Mouse (Mus musculus) liver, postnatal 0 days (tissue): ENCODE data around the gene Gnas. TPM values are rescaled to one million over a fixed set of nuclear protein-coding genes. Genes with fewer than 3 reads are reported as not detected.

Experiments
- ATAC-seq: fragments of 200-750 bp; cut with Nextera tagmentation; 2 replicates; pipeline ENCODE4 v1.8.0; 2017; ENCODE audit warnings: mild to moderate bottlenecking, moderate library complexity
- DNase-seq: peaks from one replicate; pipeline ENCODE4 v3.0.0-alpha.2; 2016
- H3K27ac ChIP-seq: fragments of 300-500 bp; sonication (generic); 2 replicates; pipeline ENCODE4 v1.5.1; 2014; ENCODE audit warnings: antibody characterized with exemption, moderate library complexity, mild to moderate bottlenecking, low read depth
- H3K27me3 ChIP-seq: fragments of 300-500 bp; sonication (generic); 2 replicates; pipeline ENCODE4 v1.6.1; 2014; ENCODE audit warnings: low read length, control low read depth, mixed read lengths; ENCODE audit not compliant: insufficient read depth
- H3K36me3 ChIP-seq: fragments of 300-500 bp; sonication (generic); replicated peaks from 2 replicates; pipeline ENCODE4 v1.6.1; 2014; ENCODE audit warnings: mild to moderate bottlenecking, control low read depth, low read length, moderate library complexity, mixed read lengths; ENCODE audit not compliant: insufficient read depth
- H3K4me1 ChIP-seq: fragments of 300-500 bp; sonication (generic); 2 replicates; pipeline ENCODE4 v1.6.1; 2014; ENCODE audit warnings: antibody characterized with exemption, mild to moderate bottlenecking, control low read depth; ENCODE audit not compliant: insufficient read depth
- H3K4me2 ChIP-seq: fragments of 300-500 bp; sonication (generic); 2 replicates; pipeline ENCODE4 v1.6.1; 2014; ENCODE audit warnings: low read depth, mild to moderate bottlenecking, low read length, moderate library complexity, mixed read lengths
- H3K4me3 ChIP-seq: fragments of 300-500 bp; sonication (generic); 2 replicates; pipeline ENCODE4 v1.5.1; 2014; ENCODE audit warnings: low read depth, low read length
- H3K9ac ChIP-seq: fragments of 300-500 bp; sonication (generic); replicated peaks from 2 replicates; pipeline ENCODE4 v1.6.1; 2014; ENCODE audit warnings: mild to moderate bottlenecking, moderate library complexity
- H3K9me3 ChIP-seq: fragments of 300-500 bp; sonication (generic); 2 replicates; pipeline ENCODE4 v1.6.1; 2016; ENCODE audit warnings: mild to moderate bottlenecking, control low read depth, low read length, mixed read lengths
- CTCF ChIP-seq: sonication (generic); IDR thresholded peaks from 2 replicates; pipeline ENCODE4 v1.5.1; 2016; ENCODE audit warnings: antibody characterized with exemption, low read depth
- EP300 ChIP-seq: IDR thresholded peaks from 2 replicates; pipeline ENCODE4 v1.6.1; 2016; ENCODE audit warnings: antibody characterized with exemption, low read depth, mild to moderate bottlenecking
- WGBS: fragments of 180-500 bp; shearing (Covaris S2); extraction: QIAGEN DNeasy Blood & Tissue Kit; methylation state at CpG from one replicate; pipeline ENCODE4 v1.1.7; 2014; ENCODE audit not compliant: insufficient replicate concordance; 5-methylcytosine and 5-hydroxymethylcytosine counted together
- polyA plus RNA-seq: library from polyadenylated mRNA; unstranded; fragments of >200 nt; fragmentation: Nextera tagmentation; extraction: Ambion mirVana; gene quantifications from 2 replicates; pipeline ENCODE4 v1.2.1, GENCODE M21; 2015

Gene Gnas
- polyA plus RNA-seq, 1 experiment from 2014 or later: 332 TPM

GRCm38 (mm10) chr2:174261801-174262200, 22.3 kb upstream of the Gnas start:
- Histone ChIP-seq H3K36me3 (no peaks in the 10 kb centered on the region), H3K27me3 (no peaks in the 10 kb centered on the region), H3K4me1 (no peaks in the 10 kb centered on the region), H3K4me2 (no peak overlapping the region), H3K4me3 (no peak overlapping the region), H3K27ac (no peak overlapping the region), H3K9me3 (no peaks in the 10 kb centered on the region), H3K9ac (no peak overlapping the region)
- no peak for ATAC-seq
- no peak for TF ChIP-seq CTCF
- no peak for DNase-seq
- 63% methylated on average over 6 of the region's 6 CpGs for WGBS

GRCm38 (mm10) chr2:174263110-174263815, 20.9 kb upstream of the Gnas start:
- TF ChIP-seq CTCF: no peak
- no peak for TF ChIP-seq EP300
- Histone ChIP-seq H3K27ac (no peak overlapping the region), H3K4me1 (no peaks in the 10 kb centered on the region), H3K27me3 (no peaks in the 10 kb centered on the region), H3K4me2 (no peak overlapping the region), H3K36me3 (no peaks in the 10 kb centered on the region), H3K9ac (no peak overlapping the region), H3K4me3 (no peak overlapping the region), H3K9me3 (no peaks in the 10 kb centered on the region)
- WGBS: 60% methylated on average over 5 of the region's 5 CpGs
- DNase-seq (no peak), ATAC-seq (no peak)

DNA sequence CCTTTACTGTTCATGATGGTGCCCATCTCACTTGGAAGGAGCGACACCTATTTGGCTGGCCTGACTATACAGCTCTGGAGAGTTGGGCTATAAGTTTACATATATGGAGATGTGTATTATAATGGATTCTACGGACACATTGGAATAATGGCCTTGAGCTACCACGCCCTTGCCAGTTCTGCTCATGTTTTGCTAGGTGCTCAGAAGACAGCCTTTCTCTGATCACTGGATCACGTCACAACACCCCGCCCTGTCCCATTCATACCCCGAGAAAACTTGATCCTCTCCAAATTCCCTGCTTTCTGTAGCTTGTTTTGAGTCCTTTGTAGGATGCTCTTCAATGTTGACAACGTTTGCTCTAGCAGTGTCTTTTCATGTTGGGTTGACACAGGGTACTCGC, 19.9 kb upstream of the Gnas start:
- Histone ChIP-seq H3K9ac (no peak overlapping the region), H3K9me3 (no peaks in the 10 kb centered on the region), H3K36me3 (no peaks in the 10 kb centered on the region), H3K4me1 (no peaks in the 10 kb centered on the region), H3K27me3 (no peaks in the 10 kb centered on the region), H3K27ac (no peak overlapping the region), H3K4me3 (no peak overlapping the region), H3K4me2 (no peak overlapping the region)
- DNase-seq (no peak), ATAC-seq (no peak)
- WGBS: 82% methylated on average over 8 of the region's 8 CpGs
- TF ChIP-seq CTCF (no peak), EP300 (no peak)

DNA sequence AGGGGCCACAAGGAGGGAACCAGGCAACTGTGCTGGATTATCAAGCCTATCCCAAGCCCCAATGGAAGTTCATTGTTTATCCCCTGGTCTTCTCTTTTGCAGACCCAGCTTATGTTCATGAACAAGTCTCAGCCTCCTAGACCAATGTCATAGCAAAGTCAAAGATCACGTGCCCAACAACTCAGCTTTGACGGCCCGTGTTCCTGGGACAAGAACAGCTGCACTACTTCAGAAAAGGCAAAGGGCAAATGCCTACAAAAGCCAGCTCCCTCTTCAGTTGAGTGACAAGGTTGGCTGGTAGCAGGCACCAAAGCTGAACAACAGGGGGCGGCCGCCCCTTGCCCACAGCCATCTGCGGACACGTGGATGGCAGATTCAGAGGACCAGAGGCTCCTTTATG, 13.7 kb upstream of the Gnas start:
- no peaks in the 10 kb centered on the region for H3K36me3 ChIP-seq
- H3K4me1 ChIP-seq: no peaks in the 10 kb centered on the region
- 89% methylated on average over 7 of the region's 7 CpGs for WGBS
- H3K4me3 ChIP-seq: no peak overlapping the region
- H3K27me3 ChIP-seq: no peaks in the 10 kb centered on the region
- DNase-seq (no peak), ATAC-seq (no peak)
- H3K9me3 ChIP-seq: no peaks in the 10 kb centered on the region
- TF ChIP-seq CTCF: no peak
- TF ChIP-seq EP300: no peak
- no peak overlapping the region for H3K4me2 ChIP-seq
- no peak overlapping the region for H3K9ac ChIP-seq
- no peak overlapping the region for H3K27ac ChIP-seq

DNA sequence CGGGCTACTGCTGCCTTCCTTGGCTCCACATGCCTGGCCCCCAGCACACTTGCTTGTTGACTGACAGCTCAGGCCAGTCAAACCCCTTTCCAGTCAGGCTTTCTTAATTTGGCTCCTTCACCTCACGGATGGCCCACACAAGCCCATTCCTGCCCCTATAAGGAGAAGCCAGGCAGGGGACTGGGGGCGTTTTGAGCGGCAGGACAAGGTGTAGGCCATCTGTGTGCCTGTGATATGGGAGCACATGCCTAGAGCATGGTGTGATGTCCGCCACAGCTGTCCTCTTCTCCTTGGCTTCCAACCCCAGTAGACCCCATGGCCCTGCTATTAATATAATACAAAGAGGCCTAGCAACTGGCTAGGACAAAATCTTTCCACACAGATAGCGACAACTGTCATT, 12.7 kb upstream of the Gnas start:
- Histone ChIP-seq H3K4me3 (no peak overlapping the region), H3K4me1 (no peaks in the 10 kb centered on the region), H3K9me3 (no peaks in the 10 kb centered on the region), H3K36me3 (no peaks in the 10 kb centered on the region), H3K9ac (no peak overlapping the region), H3K27me3 (no peaks in the 10 kb centered on the region), H3K4me2 (no peak overlapping the region), H3K27ac (no peak overlapping the region)
- DNase-seq (no peak), ATAC-seq (no peak)
- 80% methylated on average over 6 of the region's 6 CpGs for WGBS
- TF ChIP-seq EP300 (no peak), CTCF (no peak)

GRCm38 (mm10) chr2:174273131-174273530, 11.0 kb upstream of the Gnas start:
- Histone ChIP-seq H3K4me2 (no peak overlapping the region), H3K27me3 (no peaks in the 10 kb centered on the region), H3K4me1 (no peaks in the 10 kb centered on the region), H3K36me3 (no peaks in the 10 kb centered on the region), H3K27ac (no peak overlapping the region), H3K9me3 (no peaks in the 10 kb centered on the region), H3K4me3 (no peak overlapping the region), H3K9ac (no peak overlapping the region)
- ATAC-seq (no peak), DNase-seq (no peak)
- TF ChIP-seq CTCF: no peak
- no peak for TF ChIP-seq EP300
- WGBS: 79% methylated on average over 5 of the region's 5 CpGs

GRCm38 (mm10) chr2:174273961-174274360, 10.2 kb upstream of the Gnas start:
- Histone ChIP-seq H3K27ac (no peak overlapping the region), H3K4me3 (no peak overlapping the region), H3K36me3 (no peaks in the 10 kb centered on the region), H3K4me2 (no peak overlapping the region), H3K27me3 (no peaks in the 10 kb centered on the region), H3K4me1 (no peaks in the 10 kb centered on the region), H3K9me3 (no peaks in the 10 kb centered on the region), H3K9ac (no peak overlapping the region)
- ATAC-seq (no peak), DNase-seq (no peak)
- no peak for TF ChIP-seq EP300
- TF ChIP-seq CTCF: no peak
- WGBS: 76% methylated on average over 2 of the region's 2 CpGs
